Mouse (Mus musculus): Measurements from ENCODE around the gene March8.

DNA sequence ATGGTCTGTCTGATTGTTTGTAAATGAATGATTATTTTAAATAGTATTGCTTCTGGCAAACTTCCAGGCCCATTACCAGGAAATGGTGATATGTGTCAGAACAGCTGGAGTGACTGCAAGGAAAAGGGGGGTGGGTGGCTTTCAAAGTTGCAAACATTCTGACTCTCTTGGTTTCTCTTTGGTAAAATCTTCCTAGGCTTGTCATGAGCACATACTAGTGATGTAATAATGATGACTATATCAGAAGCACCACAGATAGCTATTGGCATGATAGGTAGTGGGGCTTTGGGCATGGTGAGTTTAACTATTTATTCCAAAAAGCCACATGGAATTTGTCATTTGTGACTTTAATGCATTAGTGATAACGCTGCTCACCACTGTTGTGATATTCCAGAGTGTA is 36.3 kb downstream of the March8 start:
- TF ChIP-seq CTCF (IDR thresholded peaks at IDR 0.05; ENCODE audit: borderline replicate concordance, insufficient read depth, low read length) (no peak), POLR2A (IDR thresholded peaks at IDR 0.05; ENCODE audit: low read depth, low read length) (no peak)

Measured in embryonic fibroblast, embryonic 13.5 days (primary cell).